Mouse (Mus musculus) cerebellum, adult 9-10 months (tissue): ENCODE data around the gene Mef2d.
A peak's percentile ranks its signal among the peaks of the same experiment; 100 is the strongest.

Experiments used
- DNase-seq: peaks from one replicate; pipeline ENCODE4 v3.0.0; 2022

Gene Mef2d

DNA sequence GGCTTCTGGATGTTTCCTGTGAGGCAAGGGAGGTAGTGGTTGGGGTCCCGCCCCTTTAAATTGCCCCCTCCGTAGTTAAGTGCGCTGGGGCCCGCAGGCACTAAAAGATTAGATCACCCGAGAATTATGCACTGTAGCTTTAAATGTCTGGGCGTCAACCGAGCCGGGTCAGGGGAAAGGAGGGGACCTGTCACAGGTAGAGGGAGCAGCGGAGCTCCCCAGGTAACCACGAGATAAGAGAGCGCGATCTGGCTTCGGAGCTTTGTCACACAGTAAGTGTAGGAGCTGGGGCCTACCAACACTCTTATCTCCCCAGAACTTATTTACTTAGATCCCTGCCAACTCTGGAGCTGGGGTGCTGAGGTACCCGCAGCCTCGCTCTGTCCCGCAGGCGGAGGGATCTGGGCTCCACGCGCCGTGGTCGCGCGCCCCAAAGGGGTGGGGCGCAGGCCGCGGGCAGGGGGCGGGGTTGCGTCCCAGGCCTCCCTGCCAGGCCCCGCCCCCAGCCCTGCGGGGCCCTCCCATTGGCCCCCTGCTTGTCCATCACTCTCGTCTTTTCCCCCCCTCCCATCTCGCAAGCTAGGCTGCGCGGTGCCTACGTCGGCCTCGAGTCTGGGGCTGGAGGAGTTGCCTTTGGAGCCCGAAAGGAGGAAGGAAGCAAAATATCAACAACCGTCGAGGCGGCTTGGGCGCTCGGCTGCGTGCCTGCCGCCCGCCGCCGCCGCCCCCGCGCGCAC, at the start of gene Mef2d:
Mef2d (plus strand) TSS at position 586 of the 737 bp plus-strand sequence.
- DNase-seq, result peak; percentile 97

DNA sequence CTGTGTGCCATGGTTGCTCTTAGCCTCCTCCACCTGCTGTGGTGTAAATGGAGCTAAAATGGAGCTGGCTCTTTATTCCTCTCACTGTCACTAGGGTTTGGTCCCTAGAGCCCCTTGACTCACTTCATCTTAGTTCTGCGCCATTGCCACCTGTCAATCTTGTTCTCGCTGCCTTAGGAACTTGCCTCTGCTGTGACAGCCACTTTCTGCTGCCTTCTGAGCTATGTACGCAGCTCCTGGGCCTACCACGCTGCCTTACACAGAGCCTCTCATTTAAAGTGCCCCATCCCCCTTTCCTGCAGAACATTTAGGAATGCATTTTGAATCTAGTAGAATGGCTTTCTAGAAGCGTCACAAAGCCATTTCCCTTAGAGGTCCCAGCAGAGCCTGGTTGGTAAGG, 48.0 kb upstream of the Mef2d start:
- DNase-seq, result no peak

DNA sequence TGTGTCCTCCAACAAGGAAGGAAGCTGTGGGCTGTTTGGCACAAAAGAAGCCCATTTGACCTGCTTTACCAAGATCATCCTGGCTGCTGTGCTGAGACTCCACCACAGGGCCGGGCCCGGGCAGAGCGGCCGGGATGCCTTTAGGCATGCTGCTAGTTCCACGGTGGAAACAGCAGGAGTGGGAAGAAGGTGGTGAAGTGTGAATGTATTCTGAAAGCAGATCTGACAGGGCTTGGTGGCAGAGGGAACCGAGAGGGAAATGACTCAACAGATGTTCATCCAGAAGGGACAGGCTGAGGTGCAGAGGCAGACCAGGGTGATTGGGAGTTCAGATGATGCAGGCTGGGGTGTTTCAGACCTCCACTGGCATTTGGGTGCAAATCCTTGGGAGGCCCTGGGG, 44.5 kb upstream of the Mef2d start:
- no peak for DNase-seq

GRCm38 (mm10) chr3:88100251-88100650, 41.9 kb upstream of the Mef2d start:
- no peak for DNase-seq

GRCm38 (mm10) chr3:88101736-88102135, 40.4 kb upstream of the Mef2d start:
- no peak for DNase-seq

- DNase-seq, result no peak
These were observed 40.0 kb upstream of the Mef2d start for GRCm38 (mm10) chr3:88102196-88102595.

DNA sequence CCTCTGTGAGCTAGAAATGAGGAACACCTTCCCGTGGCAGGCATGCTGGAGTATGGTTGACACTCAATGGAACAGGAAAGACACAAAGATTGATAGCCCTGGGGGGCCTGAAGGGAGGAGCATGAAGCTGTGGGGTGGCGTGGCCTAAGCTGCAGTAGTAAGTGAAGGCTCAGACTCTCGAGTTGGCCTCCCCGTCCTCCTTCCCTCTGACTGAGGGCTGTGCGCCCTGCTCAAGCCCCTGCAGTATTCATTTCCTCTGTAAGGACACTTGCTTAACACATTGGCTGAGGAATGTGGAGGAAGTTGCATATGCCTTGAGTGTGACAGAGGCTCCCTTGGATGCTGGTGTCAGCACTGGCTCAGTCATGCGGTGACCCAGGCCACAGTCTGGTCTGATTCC, 39.6 kb upstream of the Mef2d start:
- no peak for DNase-seq

GRCm38 (mm10) chr3:88106126-88106525, 36.0 kb upstream of the Mef2d start:
- no peak for DNase-seq

DNA sequence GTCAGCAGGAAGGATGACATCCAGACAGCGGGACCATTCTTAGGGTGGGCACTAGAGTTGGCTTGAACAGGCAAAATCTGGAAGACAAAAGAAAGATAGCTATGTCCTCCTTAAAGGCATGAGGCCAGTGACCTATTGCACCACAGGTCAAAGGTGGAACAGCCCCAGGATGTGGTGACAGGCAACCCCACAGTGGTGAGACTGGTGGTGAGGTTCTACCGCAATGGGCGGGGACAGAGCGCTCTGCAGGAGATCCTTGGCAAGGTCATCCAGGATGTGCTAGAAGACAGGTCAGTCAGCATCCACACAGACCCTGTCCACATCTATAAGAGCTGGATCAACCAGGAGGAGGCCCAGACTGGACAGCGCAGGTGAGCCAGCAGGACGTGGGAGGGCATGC, 33.0 kb upstream of the Mef2d start:
- DNase-seq, result no peak

- no peak for DNase-seq
These were observed 27.8 kb upstream of the Mef2d start for GRCm38 (mm10) chr3:88114396-88114795.

GRCm38 (mm10) chr3:88120117-88120651, 22.0 kb upstream of the Mef2d start:
- DNase-seq, result no peak

DNA sequence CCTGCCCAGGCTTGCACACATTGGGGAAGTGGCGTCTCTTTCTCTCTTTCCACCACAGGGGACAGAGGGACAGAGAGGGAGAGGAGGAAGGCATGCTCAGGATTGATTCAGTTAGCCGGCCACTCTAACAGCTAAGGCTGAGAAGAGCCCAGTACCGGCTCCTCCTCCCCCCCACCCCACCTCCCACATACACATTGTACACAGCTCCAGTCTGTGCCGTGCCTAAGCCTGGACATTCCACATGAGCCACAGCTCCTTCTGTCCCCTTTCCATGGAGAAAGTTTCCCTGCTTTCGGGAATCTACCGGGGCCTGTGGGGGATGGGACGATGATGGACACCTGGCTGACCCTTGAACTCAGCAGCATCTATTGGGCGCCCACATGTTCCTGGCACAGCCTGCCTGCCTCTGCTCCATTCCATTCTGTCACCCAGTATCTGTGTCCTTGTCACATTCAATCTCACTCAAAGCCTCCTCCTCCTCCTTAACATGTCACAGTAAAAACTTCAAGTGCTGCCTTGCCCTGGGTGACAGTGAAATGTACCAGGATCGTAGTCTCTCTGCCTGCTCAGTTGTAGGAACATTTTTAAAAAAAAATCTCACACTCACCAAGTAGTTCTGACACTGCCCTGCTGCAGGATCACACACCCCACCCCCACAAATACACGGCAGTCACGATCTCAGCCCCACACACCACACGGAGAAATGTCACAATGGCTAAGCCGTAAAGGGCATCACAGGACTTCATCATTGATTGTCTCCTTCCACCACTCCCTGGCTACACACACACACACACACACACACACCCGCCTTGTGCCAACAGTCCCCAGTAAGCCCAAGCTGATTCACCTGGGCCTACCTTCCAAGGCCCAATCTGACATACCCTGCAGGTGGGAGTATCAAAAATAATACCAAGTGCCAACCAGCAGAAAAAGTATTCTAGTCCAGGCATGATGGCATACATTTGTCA, 20.7 kb upstream of the Mef2d start:
- no peak for DNase-seq

DNA sequence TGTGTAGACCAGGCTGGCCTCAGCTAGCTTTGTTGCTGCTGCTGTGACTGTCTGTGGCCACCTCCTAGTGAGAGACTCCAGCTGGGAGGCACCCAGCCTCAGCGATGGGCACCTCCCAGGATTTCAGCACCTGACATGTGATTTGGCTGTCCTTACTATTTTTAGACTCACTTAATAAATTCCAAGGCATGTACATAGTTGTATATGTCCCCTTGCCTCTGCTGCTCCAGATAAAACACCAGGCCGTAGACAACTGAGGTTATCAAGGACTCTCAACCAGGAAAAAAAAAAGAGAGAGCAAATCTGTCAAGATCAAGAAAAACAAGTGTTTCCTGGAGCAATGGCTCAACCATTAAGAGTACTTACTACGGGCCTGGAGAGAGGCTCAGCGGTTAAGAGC, 17.0 kb upstream of the Mef2d start:
- DNase-seq, result no peak

- DNase-seq, result no peak
These were observed 16.0 kb upstream of the Mef2d start for GRCm38 (mm10) chr3:88126181-88126580.

DNA sequence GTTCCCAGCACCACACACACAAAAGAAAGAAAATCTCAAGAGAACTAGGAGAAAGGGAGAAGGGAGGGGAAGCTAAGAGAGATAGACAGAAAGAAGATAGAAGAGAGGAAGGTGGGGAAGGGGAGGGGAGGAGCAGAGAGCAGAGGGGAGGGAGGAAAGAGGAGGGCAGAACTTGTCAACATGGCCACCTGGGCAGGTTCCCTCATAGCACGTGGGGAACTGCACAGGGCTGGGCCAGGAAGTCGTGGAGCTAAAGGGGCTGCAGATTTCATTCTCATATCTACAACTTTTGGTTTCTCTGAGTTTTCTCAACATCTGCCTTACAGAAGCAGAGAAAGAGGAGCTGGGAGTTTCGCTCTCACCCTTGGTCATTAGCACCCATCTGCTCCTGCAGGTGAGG, 14.5 kb upstream of the Mef2d start:
- no peak for DNase-seq

DNA sequence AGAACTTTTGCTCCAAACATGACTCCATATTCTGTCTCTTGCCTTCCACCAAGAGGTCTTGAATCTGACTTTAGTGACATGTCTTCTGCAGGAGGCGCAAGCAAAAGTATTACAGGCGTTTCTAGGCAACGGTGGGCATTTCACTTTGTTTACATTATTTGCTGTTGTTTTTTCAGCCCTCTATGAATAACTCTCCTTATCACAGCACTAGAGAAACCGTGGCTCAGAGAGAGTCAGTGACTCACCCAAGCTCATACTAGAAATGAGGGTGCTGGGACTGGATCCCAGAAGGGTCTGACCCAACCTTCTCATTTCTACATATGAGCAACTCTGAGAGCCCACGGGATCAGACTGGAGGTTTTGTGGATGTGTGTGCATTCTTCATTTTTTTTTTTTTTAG, 14.1 kb upstream of the Mef2d start:
- DNase-seq, result no peak

- DNase-seq, result no peak
These were observed 13.2 kb upstream of the Mef2d start for GRCm38 (mm10) chr3:88129006-88129405.

DNA sequence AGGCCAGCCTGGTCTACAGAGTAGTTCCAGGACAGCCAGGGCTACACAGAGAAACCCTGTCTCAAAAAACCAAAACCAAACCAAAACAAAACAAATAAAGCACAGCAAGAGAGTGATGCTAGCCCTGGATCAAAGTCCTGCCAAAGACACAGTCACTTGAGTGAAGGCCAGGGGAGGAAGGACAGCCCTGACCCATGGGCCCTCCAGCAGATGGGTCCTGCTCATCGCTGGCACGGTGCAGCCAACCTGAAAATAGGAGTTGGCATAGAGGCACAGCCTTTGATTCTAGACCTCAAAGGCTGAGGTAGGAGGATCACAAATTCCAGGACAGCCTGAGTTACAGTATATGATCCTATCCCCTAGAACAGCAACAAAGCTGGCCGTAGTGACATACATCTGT, 11.1 kb upstream of the Mef2d start:
- peak; percentile 80 for DNase-seq

- no peak for DNase-seq
These were observed 9.7 kb upstream of the Mef2d start for GRCm38 (mm10) chr3:88132492-88132891.

DNA sequence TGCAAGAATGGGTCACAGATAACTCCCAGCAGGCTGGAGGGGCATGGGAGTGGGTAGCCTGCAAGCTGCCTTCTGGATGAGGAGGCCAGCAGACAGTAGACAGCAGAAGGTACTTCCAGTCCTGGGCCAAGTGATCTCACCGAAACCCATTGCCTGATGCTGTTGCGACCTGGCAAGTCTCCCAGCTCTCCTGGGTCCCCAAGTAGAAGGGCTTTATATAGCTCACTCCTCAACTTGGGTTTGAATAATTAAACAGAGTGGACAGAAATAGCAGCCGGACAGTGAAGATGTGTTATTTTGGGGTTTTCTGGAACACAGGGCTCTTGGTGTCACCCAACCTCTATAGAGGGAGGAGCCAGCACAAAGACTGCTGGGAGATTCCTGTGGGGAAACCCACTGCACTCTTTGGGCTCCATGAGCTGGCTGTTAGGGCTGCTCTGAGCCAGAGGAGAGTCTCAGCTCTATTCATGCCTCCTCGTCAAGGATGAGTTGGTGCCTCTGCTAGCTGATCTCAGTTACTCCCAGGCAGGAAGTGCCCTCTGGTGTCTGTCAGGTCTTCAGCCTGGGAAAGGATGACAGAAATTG, 8.9 kb upstream of the Mef2d start:
- peak; percentile 91 for DNase-seq

DNA sequence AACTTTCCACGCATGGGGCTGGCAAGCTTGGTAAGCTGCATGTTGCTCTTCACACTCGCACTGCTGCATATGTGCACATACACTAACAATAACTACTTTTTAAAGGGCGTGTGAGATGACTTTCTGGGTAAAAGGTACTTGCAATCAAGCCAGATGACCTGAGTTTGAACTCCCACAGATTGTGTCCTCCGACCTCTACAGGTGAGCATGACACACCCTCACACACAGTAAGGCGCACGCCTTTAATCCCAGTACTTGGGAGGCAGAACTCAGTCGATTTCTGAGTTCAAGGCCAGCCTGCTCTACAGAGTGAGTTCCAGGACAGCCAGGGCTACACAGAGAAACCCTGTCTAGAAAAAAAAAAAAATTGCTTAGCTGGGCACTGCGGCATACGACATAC, 5.8 kb upstream of the Mef2d start:
- peak; percentile 55 for DNase-seq

GRCm38 (mm10) chr3:88136945-88137494, 5.2 kb upstream of the Mef2d start:
- DNase-seq, result peak; percentile 46

- DNase-seq, result peak; percentile 67
These were observed 4.4 kb upstream of the Mef2d start for GRCm38 (mm10) chr3:88137821-88138220.
